Mouse (Mus musculus): ENCODE results near the gene D6Wsu163e. TPM values are rescaled to one million over a fixed set of nuclear protein-coding genes. Genes with fewer than 3 reads are reported as not detected.
A peak's percentile ranks its signal among the peaks of the same experiment; 100 is the strongest.

The D6Wsu163e gene
- total and polyA plus RNA-seq, 3 experiments: 28.4 to 31.4 TPM; not detected in 1

- TF ChIP-seq TBP (IDR thresholded peaks at IDR 0.05; ENCODE audit: low read depth, low read length) (peak; percentile 44; the same call in 1 of the 2 replicates), HCFC1 (IDR thresholded peaks at IDR 0.05; ENCODE audit: low read depth, low read length) (peak; percentile 55; the same call in 1 of the 2 replicates)
Observed at GRCm38 (mm10) chr6:126940451-126940850, 689 bp downstream of the D6Wsu163e start (continued).

GRCm38 (mm10) chr6:126948336-126948735 lies 8.6 kb downstream of the D6Wsu163e start:
- peaks cover 0 to 1% of the 10 kb centered on the region in 2 experiments; a peak in 1 of 4 replicates for H3K36me3 ChIP-seq (ENCODE audit: control insufficient read depth in 1 of 2, insufficient read depth in 2 of 2, low read length in 2 of 2)
- peak; percentile 52 for DNase-seq (ENCODE audit: low read depth, low spot score)

GRCm38 (mm10) chr6:126955734-126956133 lies 16.0 kb downstream of the D6Wsu163e start:
- Histone ChIP-seq H3K9ac (ENCODE audit: control insufficient read depth, low read depth, low read length, poor library complexity, severe bottlenecking) (no peak overlapping the region), H3K27ac (ENCODE audit: control insufficient read depth, low read depth, low read length) (no peak overlapping the region), H3K4me3 (ENCODE audit: control insufficient read depth in 1 of 2, insufficient read depth in 1 of 2, low read depth in 2 of 2, low read length in 2 of 2) (no peak overlapping the region), H3K27me3 (ENCODE audit: control insufficient read depth in 1 of 2, insufficient read depth in 2 of 2, low read length in 2 of 2) (no peaks in the 10 kb centered on the region), H3K36me3 (ENCODE audit: control insufficient read depth in 1 of 2, insufficient read depth in 2 of 2, low read length in 2 of 2) (peaks cover 0 to 1% of the 10 kb centered on the region in 2 experiments; a peak in 1 of 4 replicates), H3K9me3 (replicated peaks; ENCODE audit: insufficient read depth, low read length) (no peaks in the 10 kb centered on the region), H3K79me2 (ENCODE audit: control insufficient read depth, insufficient read depth, low read length, poor library complexity) (no peaks in the 10 kb centered on the region), H3K4me1 (ENCODE audit: control insufficient read depth in 1 of 2, insufficient read depth in 2 of 2, low read length in 2 of 2) (no peaks in the 10 kb centered on the region)
- TF ChIP-seq ETS1 (IDR thresholded peaks at IDR 0.05; ENCODE audit: low read depth, low read length) (no peak), ZC3H11A (IDR thresholded peaks at IDR 0.05; ENCODE audit: low read depth, low read length) (peak; percentile 34; the same call in 1 of the 2 replicates), SMC3 (IDR thresholded peaks at IDR 0.05; ENCODE audit: low read depth, low read length) (peak; percentile 85), RAD21 (IDR thresholded peaks at IDR 0.05; ENCODE audit: low read depth, low read length) (peak; percentile 54), CTCF (IDR thresholded peaks at IDR 0.05 in 2 of 3, conservative IDR thresholded peaks at IDR 0.05 in 1 of 3; ENCODE audit: control insufficient read depth in 1 of 3, insufficient read depth in 1 of 3, low read depth in 2 of 3, low read length in 3 of 3, poor library complexity in 1 of 3, severe bottlenecking in 1 of 3) (peak; percentile 68 to 94 (median 86)), POLR2AphosphoS2 (IDR thresholded peaks at IDR 0.05; ENCODE audit: low read length) (no peak)
- DNase-seq (ENCODE audit: low read depth, low spot score): peak; percentile 84

More at GRCm38 (mm10) chr6:126948336-126948735, 8.6 kb downstream of the D6Wsu163e start:
- no peak for TF ChIP-seq POLR2AphosphoS2 (IDR thresholded peaks at IDR 0.05; ENCODE audit: low read length)
- peak in 2 of 3 experiments; percentile 45 to 61; a peak in 3 of 6 replicates for TF ChIP-seq CTCF (IDR thresholded peaks at IDR 0.05 in 2 of 3, conservative IDR thresholded peaks at IDR 0.05 in 1 of 3; ENCODE audit: control insufficient read depth in 1 of 3, insufficient read depth in 1 of 3, low read depth in 2 of 3, low read length in 3 of 3, poor library complexity in 1 of 3, severe bottlenecking in 1 of 3)
- peak; percentile 53 for TF ChIP-seq RAD21 (IDR thresholded peaks at IDR 0.05; ENCODE audit: low read depth, low read length)
- 0 out of 2 replicates have a peak, but pooled peaks have one; percentile 6 for TF ChIP-seq ZC3H11A (IDR thresholded peaks at IDR 0.05; ENCODE audit: low read depth, low read length)
- TF ChIP-seq SMC3 (IDR thresholded peaks at IDR 0.05; ENCODE audit: low read depth, low read length): peak; percentile 49
- H3K27ac ChIP-seq (ENCODE audit: control insufficient read depth, low read depth, low read length): no peak overlapping the region
- H3K9me3 ChIP-seq (replicated peaks; ENCODE audit: insufficient read depth, low read length): no peaks in the 10 kb centered on the region
- no peaks in the 10 kb centered on the region for H3K27me3 ChIP-seq (ENCODE audit: control insufficient read depth in 1 of 2, insufficient read depth in 2 of 2, low read length in 2 of 2)
- H3K4me3 ChIP-seq (ENCODE audit: control insufficient read depth in 1 of 2, insufficient read depth in 1 of 2, low read depth in 2 of 2, low read length in 2 of 2): no peak overlapping the region
- no peaks in the 10 kb centered on the region for H3K79me2 ChIP-seq (ENCODE audit: control insufficient read depth, insufficient read depth, low read length, poor library complexity)
- no peak overlapping the region for H3K9ac ChIP-seq (ENCODE audit: control insufficient read depth, low read depth, low read length, poor library complexity, severe bottlenecking)
- no peaks in the 10 kb centered on the region for H3K4me1 ChIP-seq (ENCODE audit: control insufficient read depth in 1 of 2, insufficient read depth in 2 of 2, low read length in 2 of 2)

GRCm38 (mm10) chr6:126961371-126962018 lies 21.7 kb downstream of the D6Wsu163e start:
- Histone ChIP-seq H3K27ac (ENCODE audit: control insufficient read depth, low read depth, low read length) (peak overlapping the region; percentile 76), H3K27me3 (ENCODE audit: control insufficient read depth in 1 of 2, insufficient read depth in 2 of 2, low read length in 2 of 2) (no peaks in the 10 kb centered on the region), H3K9ac (ENCODE audit: control insufficient read depth, low read depth, low read length, poor library complexity, severe bottlenecking) (no peak overlapping the region), H3K9me3 (replicated peaks; ENCODE audit: insufficient read depth, low read length) (no peaks in the 10 kb centered on the region), H3K36me3 (ENCODE audit: control insufficient read depth in 1 of 2, insufficient read depth in 2 of 2, low read length in 2 of 2) (peaks cover 3 to 8% of the 10 kb centered on the region in 2 experiments), H3K4me3 (ENCODE audit: control insufficient read depth in 1 of 2, insufficient read depth in 1 of 2, low read depth in 2 of 2, low read length in 2 of 2) (no peak overlapping the region), H3K4me1 (ENCODE audit: control insufficient read depth in 1 of 2, insufficient read depth in 2 of 2, low read length in 2 of 2) (peaks cover 0 to 3% of the 10 kb centered on the region in 2 experiments; a peak in 2 of 4 replicates), H3K79me2 (ENCODE audit: control insufficient read depth, insufficient read depth, low read length, poor library complexity) (no peaks in the 10 kb centered on the region)
- TF ChIP-seq TAL1 (IDR thresholded peaks at IDR 0.05; ENCODE audit: low read length) (peak; percentile 54), ZKSCAN1 (IDR thresholded peaks at IDR 0.05; ENCODE audit: low read depth, low read length) (no peak)
- peak; percentile 17 for DNase-seq (ENCODE audit: low read depth, low spot score)
